Mouse (Mus musculus) brain, embryonic 18.5 days (tissue): ENCODE measurements around the gene Jph4.

Experiments used
- DNase-seq: peaks from one replicate; pipeline ENCODE4 v3.0.0-alpha.2; 2012; ENCODE audit warnings: low read depth, low spot score

The Jph4 gene

GRCm38 (mm10) chr14:55116425-55117200 is at the start of gene Jph4:
Gene Jph4, minus strand, starts transcription at chr14:55116935.
- peak; percentile 88 for DNase-seq

- DNase-seq, result no peak
Measured at GRCm38 (mm10) chr14:55164172-55164806, 47.6 kb upstream of the Jph4 start.

GRCm38 (mm10) chr14:55162168-55162567 is 45.4 kb upstream of the Jph4 start:
- no peak for DNase-seq

GRCm38 (mm10) chr14:55161098-55161634 is 44.4 kb upstream of the Jph4 start:
- peak; percentile 16 for DNase-seq

- no peak for DNase-seq
Measured at GRCm38 (mm10) chr14:55160251-55161071, 43.7 kb upstream of the Jph4 start.

- no peak for DNase-seq
Measured at GRCm38 (mm10) chr14:55157322-55158065, 40.8 kb upstream of the Jph4 start.

- no peak for DNase-seq
Measured at GRCm38 (mm10) chr14:55152951-55153481, 36.3 kb upstream of the Jph4 start.

- no peak for DNase-seq
Measured at GRCm38 (mm10) chr14:55152174-55152573, 35.4 kb upstream of the Jph4 start.

- no peak for DNase-seq
Measured at GRCm38 (mm10) chr14:55150985-55151384, 34.2 kb upstream of the Jph4 start.

- peak; percentile 34 for DNase-seq
Measured at GRCm38 (mm10) chr14:55149041-55149440, 32.3 kb upstream of the Jph4 start.

GRCm38 (mm10) chr14:55148363-55148915 is 31.7 kb upstream of the Jph4 start:
- DNase-seq, result peak; percentile 43

GRCm38 (mm10) chr14:55146829-55147401 is 30.2 kb upstream of the Jph4 start:
- DNase-seq, result no peak

- DNase-seq, result no peak
Measured at GRCm38 (mm10) chr14:55146324-55146723, 29.6 kb upstream of the Jph4 start.

- no peak for DNase-seq
Measured at GRCm38 (mm10) chr14:55139313-55139712, 22.6 kb upstream of the Jph4 start.

- no peak for DNase-seq
Measured at GRCm38 (mm10) chr14:55135676-55136075, 18.9 kb upstream of the Jph4 start.

GRCm38 (mm10) chr14:55126521-55126920 is 9.8 kb upstream of the Jph4 start:
- DNase-seq, result no peak

- DNase-seq, result no peak
Measured at GRCm38 (mm10) chr14:55125711-55126110, 9.0 kb upstream of the Jph4 start.

- no peak for DNase-seq
Measured at GRCm38 (mm10) chr14:55122359-55122758, 5.6 kb upstream of the Jph4 start.

- DNase-seq, result no peak
Measured at GRCm38 (mm10) chr14:55121947-55122346, 5.2 kb upstream of the Jph4 start.

- no peak for DNase-seq
Measured at GRCm38 (mm10) chr14:55119421-55120134, 2.8 kb upstream of the Jph4 start.
